Mouse (Mus musculus): ENCODE results near the gene Olfml3. TPM values are rescaled to one million over a fixed set of nuclear protein-coding genes. Genes with fewer than 3 reads are reported as not detected.

The Olfml3 gene
- total RNA-seq, 2 experiments from 2014 or later: 14.4 to 15.2 TPM

GRCm38 (mm10) chr3:103715762-103716693 is 21.8 kb downstream of the Olfml3 start:
- DNase-seq (ENCODE audit: low spot score in 2 of 2): peak in 1 of 2 experiments; percentile 15
- intact Hi-C loops (cut with DNase I): no loop called here

- intact Hi-C loops (cut with DNase I): no loop called here
- DNase-seq (ENCODE audit: low spot score in 2 of 2): no peak
These were observed 22.9 kb downstream of the Olfml3 start for GRCm38 (mm10) chr3:103714942-103715341.

GRCm38 (mm10) chr3:103714236-103714875 is 23.4 kb downstream of the Olfml3 start:
- no peak for DNase-seq (ENCODE audit: low spot score in 2 of 2)
- intact Hi-C loops (cut with DNase I): no loop called here

GRCm38 (mm10) chr3:103712196-103712595 is 25.6 kb downstream of the Olfml3 start:
- DNase-seq (ENCODE audit: low spot score in 2 of 2): no peak
- intact Hi-C loops (cut with DNase I): no loop called here

- peak in 1 of 2 experiments; percentile 69 for DNase-seq (ENCODE audit: low spot score in 2 of 2)
- intact Hi-C loops (cut with DNase I): no loop called here
These were observed 28.2 kb downstream of the Olfml3 start for GRCm38 (mm10) chr3:103709470-103710040.

- intact Hi-C loops (cut with DNase I): no loop called here
- DNase-seq (ENCODE audit: low spot score in 2 of 2): no peak
These were observed 32.4 kb downstream of the Olfml3 start for GRCm38 (mm10) chr3:103705426-103705825.

- DNase-seq (ENCODE audit: low spot score in 2 of 2): no peak
- intact Hi-C loops (cut with DNase I): no loop called here
These were observed 33.1 kb downstream of the Olfml3 start for GRCm38 (mm10) chr3:103704661-103705060.

GRCm38 (mm10) chr3:103696388-103696925 is 41.3 kb downstream of the Olfml3 start:
- intact Hi-C loops (cut with DNase I): no loop called here
- DNase-seq (ENCODE audit: low spot score in 2 of 2): no peak

- intact Hi-C loops (cut with DNase I): no loop called here
- no peak for DNase-seq (ENCODE audit: low spot score in 2 of 2)
These were observed 42.2 kb downstream of the Olfml3 start for GRCm38 (mm10) chr3:103695556-103695955.

GRCm38 (mm10) chr3:103690506-103690905 is 47.3 kb downstream of the Olfml3 start:
- intact Hi-C loops (cut with DNase I): no loop called here
- no peak for DNase-seq (ENCODE audit: low spot score in 2 of 2)

- DNase-seq (ENCODE audit: low spot score in 2 of 2): no peak
- intact Hi-C loops (cut with DNase I): no loop called here
These were observed 48.8 kb downstream of the Olfml3 start for GRCm38 (mm10) chr3:103689043-103689442.

GRCm38 (mm10) chr3:103683966-103684319 is 53.9 kb downstream of the Olfml3 start:
- intact Hi-C loops (cut with DNase I): no loop called here
- no peak for DNase-seq (ENCODE audit: low spot score in 2 of 2)

GRCm38 (mm10) chr3:103683234-103683965 is 54.4 kb downstream of the Olfml3 start:
- intact Hi-C loops (cut with DNase I): no loop called here
- DNase-seq (ENCODE audit: low spot score in 2 of 2): peak; percentile 32 to 86

GRCm38 (mm10) chr3:103682473-103682872 is 55.3 kb downstream of the Olfml3 start:
- intact Hi-C loops (cut with DNase I): no loop called here
- DNase-seq (ENCODE audit: low spot score in 2 of 2): peak; percentile 18 to 63

- no peak for DNase-seq (ENCODE audit: low spot score in 2 of 2)
- intact Hi-C loops (cut with DNase I): no loop called here
These were observed 59.0 kb downstream of the Olfml3 start for GRCm38 (mm10) chr3:103678811-103679210.

GRCm38 (mm10) chr3:103672716-103673115 is 65.1 kb downstream of the Olfml3 start:
- no peak for DNase-seq (ENCODE audit: low spot score in 2 of 2)
- intact Hi-C loops (cut with DNase I): no loop called here
